Mouse (Mus musculus): ENCODE measurements around the gene Pias4. TPM values are rescaled to one million over a fixed set of nuclear protein-coding genes. Genes with fewer than 3 reads are reported as not detected.

The Pias4 gene
- polyA plus RNA-seq, 1 experiment from 2014 or later = 46.5 TPM

GRCm38 (mm10) chr10:81144667-81145066, 23.1 kb downstream of the Pias4 start:
- Histone ChIP-seq H3K4me2 (no peak overlapping the region), H3K9ac (ENCODE audit: low read length) (no peak overlapping the region), H3K27ac (ENCODE audit: low read depth, low read length) (no peak overlapping the region), H3K4me3 (ENCODE audit: low read depth, low read length) (no peak overlapping the region), H3K27me3 (ENCODE audit: control insufficient read depth, insufficient read depth, low read length) (no peaks in the 10 kb centered on the region), H3K9me3 (ENCODE audit: control insufficient read depth, low read length) (no peaks in the 10 kb centered on the region), H3K36me3 (ENCODE audit: control insufficient read depth, insufficient read depth, low read length) (peaks cover 42% of the 10 kb centered on the region), H3K4me1 (ENCODE audit: control insufficient read depth, insufficient read depth, low read length) (peaks cover 17% of the 10 kb centered on the region)
- DNase-seq (ENCODE audit: low spot score, missing footprints) (no peak), ATAC-seq (ENCODE audit: low FRiP score) (no peak)
- 96% methylated on average over 27 of the region's 27 CpGs for WGBS

GRCm38 (mm10) chr10:81143845-81144437, 23.8 kb downstream of the Pias4 start:
- H3K9me3 ChIP-seq (ENCODE audit: control insufficient read depth, low read length) = no peaks in the 10 kb centered on the region
- 96% methylated on average over 52 of the region's 52 CpGs for WGBS
- H3K36me3 ChIP-seq (ENCODE audit: control insufficient read depth, insufficient read depth, low read length) = peaks cover 38% of the 10 kb centered on the region
- H3K4me3 ChIP-seq (ENCODE audit: low read depth, low read length) = no peak overlapping the region
- ATAC-seq (ENCODE audit: low FRiP score) = no peak
- H3K9ac ChIP-seq (ENCODE audit: low read length) = no peak overlapping the region
- H3K4me1 ChIP-seq (ENCODE audit: control insufficient read depth, insufficient read depth, low read length) = peaks cover 24% of the 10 kb centered on the region
- H3K27ac ChIP-seq (ENCODE audit: low read depth, low read length) = no peak overlapping the region
- DNase-seq (ENCODE audit: low spot score, missing footprints) = no peak
- H3K27me3 ChIP-seq (ENCODE audit: control insufficient read depth, insufficient read depth, low read length) = no peaks in the 10 kb centered on the region
- H3K4me2 ChIP-seq = no peak overlapping the region

GRCm38 (mm10) chr10:81143157-81143633, 24.5 kb downstream of the Pias4 start:
- Histone ChIP-seq H3K4me2 (no peak overlapping the region), H3K4me3 (ENCODE audit: low read depth, low read length) (no peak overlapping the region), H3K27ac (ENCODE audit: low read depth, low read length) (no peak overlapping the region), H3K9me3 (ENCODE audit: control insufficient read depth, low read length) (no peaks in the 10 kb centered on the region), H3K27me3 (ENCODE audit: control insufficient read depth, insufficient read depth, low read length) (no peaks in the 10 kb centered on the region), H3K9ac (ENCODE audit: low read length) (no peak overlapping the region), H3K4me1 (ENCODE audit: control insufficient read depth, insufficient read depth, low read length) (peaks cover 31% of the 10 kb centered on the region), H3K36me3 (ENCODE audit: control insufficient read depth, insufficient read depth, low read length) (peaks cover 32% of the 10 kb centered on the region)
- 94% methylated on average over 7 of the region's 7 CpGs for WGBS
- no peak for DNase-seq (ENCODE audit: low spot score, missing footprints)
- ATAC-seq (ENCODE audit: low FRiP score) = no peak

GRCm38 (mm10) chr10:81142551-81142981, 25.2 kb downstream of the Pias4 start:
- H3K4me3 ChIP-seq (ENCODE audit: low read depth, low read length) = no peak overlapping the region

GRCm38 (mm10) chr10:81141455-81142210, 26.1 kb downstream of the Pias4 start:
- WGBS = 87% methylated on average over 7 of the region's 7 CpGs
- no peak overlapping the region for H3K27ac ChIP-seq (ENCODE audit: low read depth, low read length)
- H3K36me3 ChIP-seq (ENCODE audit: control insufficient read depth, insufficient read depth, low read length) = peaks cover 24% of the 10 kb centered on the region
- H3K27me3 ChIP-seq (ENCODE audit: control insufficient read depth, insufficient read depth, low read length) = no peaks in the 10 kb centered on the region
- no peak overlapping the region for H3K4me2 ChIP-seq
- no peaks in the 10 kb centered on the region for H3K9me3 ChIP-seq (ENCODE audit: control insufficient read depth, low read length)
- no peak for ATAC-seq (ENCODE audit: low FRiP score)
- no peak overlapping the region for H3K9ac ChIP-seq (ENCODE audit: low read length)
- no peak for DNase-seq (ENCODE audit: low spot score, missing footprints)
- H3K4me1 ChIP-seq (ENCODE audit: control insufficient read depth, insufficient read depth, low read length) = peaks cover 32% of the 10 kb centered on the region
- no peak overlapping the region for H3K4me3 ChIP-seq (ENCODE audit: low read depth, low read length)

More at GRCm38 (mm10) chr10:81142551-81142981, 25.2 kb downstream of the Pias4 start:
- H3K9me3 ChIP-seq (ENCODE audit: control insufficient read depth, low read length) = no peaks in the 10 kb centered on the region
- H3K27ac ChIP-seq (ENCODE audit: low read depth, low read length) = no peak overlapping the region
- H3K36me3 ChIP-seq (ENCODE audit: control insufficient read depth, insufficient read depth, low read length) = peaks cover 26% of the 10 kb centered on the region
- DNase-seq (ENCODE audit: low spot score, missing footprints) (no peak), ATAC-seq (ENCODE audit: low FRiP score) (no peak)
- H3K4me2 ChIP-seq = no peak overlapping the region
- peaks cover 32% of the 10 kb centered on the region for H3K4me1 ChIP-seq (ENCODE audit: control insufficient read depth, insufficient read depth, low read length)
- 82% methylated on average over 5 of the region's 5 CpGs for WGBS
- H3K9ac ChIP-seq (ENCODE audit: low read length) = no peak overlapping the region; the same call in 1 of the 2 replicates
- no peaks in the 10 kb centered on the region for H3K27me3 ChIP-seq (ENCODE audit: control insufficient read depth, insufficient read depth, low read length)

GRCm38 (mm10) chr10:81140717-81141454, 26.8 kb downstream of the Pias4 start:
- H3K4me2 ChIP-seq = no peak overlapping the region
- 73% methylated on average over 10 of the region's 10 CpGs for WGBS
- no peak for DNase-seq (ENCODE audit: low spot score, missing footprints)
- H3K27ac ChIP-seq (ENCODE audit: low read depth, low read length) = no peak overlapping the region
- no peak for ATAC-seq (ENCODE audit: low FRiP score)
- H3K9me3 ChIP-seq (ENCODE audit: control insufficient read depth, low read length) = no peaks in the 10 kb centered on the region
- no peak overlapping the region for H3K4me3 ChIP-seq (ENCODE audit: low read depth, low read length)
- H3K27me3 ChIP-seq (ENCODE audit: control insufficient read depth, insufficient read depth, low read length) = peaks cover 2% of the 10 kb centered on the region
- peaks cover 21% of the 10 kb centered on the region for H3K36me3 ChIP-seq (ENCODE audit: control insufficient read depth, insufficient read depth, low read length)
- peaks cover 34% of the 10 kb centered on the region for H3K4me1 ChIP-seq (ENCODE audit: control insufficient read depth, insufficient read depth, low read length)
- peak overlapping the region; percentile 24 for H3K9ac ChIP-seq (ENCODE audit: low read length)

- Histone ChIP-seq H3K9ac (ENCODE audit: low read length) (peak overlapping the region; percentile 25; the same call in 1 of the 2 replicates), H3K27ac (ENCODE audit: low read depth, low read length) (no peak overlapping the region), H3K4me3 (ENCODE audit: low read depth, low read length) (no peak overlapping the region), H3K9me3 (ENCODE audit: control insufficient read depth, low read length) (no peaks in the 10 kb centered on the region), H3K4me1 (ENCODE audit: control insufficient read depth, insufficient read depth, low read length) (peaks cover 42% of the 10 kb centered on the region), H3K4me2 (no peak overlapping the region; the same call in 1 of the 2 replicates), H3K27me3 (ENCODE audit: control insufficient read depth, insufficient read depth, low read length) (peaks cover 11% of the 10 kb centered on the region), H3K36me3 (ENCODE audit: control insufficient read depth, insufficient read depth, low read length) (peaks cover 16% of the 10 kb centered on the region)
- DNase-seq (ENCODE audit: low spot score, missing footprints) (no peak), ATAC-seq (ENCODE audit: low FRiP score) (no peak)
- WGBS = 61% methylated on average over 8 of the region's 8 CpGs
Measured at GRCm38 (mm10) chr10:81140005-81140404, 27.7 kb downstream of the Pias4 start.

GRCm38 (mm10) chr10:81139529-81139846, 28.2 kb downstream of the Pias4 start:
- peak overlapping the region; percentile 78; the same call in 1 of the 2 replicates for H3K4me3 ChIP-seq (ENCODE audit: low read depth, low read length)
- 69% methylated on average over 4 of the region's 4 CpGs for WGBS
- peak overlapping the region; percentile 25; the same call in 1 of the 2 replicates for H3K9ac ChIP-seq (ENCODE audit: low read length)
- DNase-seq (ENCODE audit: low spot score, missing footprints) = no peak
- no peak for ATAC-seq (ENCODE audit: low FRiP score)
- peaks cover 11% of the 10 kb centered on the region for H3K36me3 ChIP-seq (ENCODE audit: control insufficient read depth, insufficient read depth, low read length)
- H3K4me2 ChIP-seq = peak overlapping the region; percentile 79
- H3K27me3 ChIP-seq (ENCODE audit: control insufficient read depth, insufficient read depth, low read length) = peaks cover 16% of the 10 kb centered on the region
- peaks cover 42% of the 10 kb centered on the region for H3K4me1 ChIP-seq (ENCODE audit: control insufficient read depth, insufficient read depth, low read length)
- H3K9me3 ChIP-seq (ENCODE audit: control insufficient read depth, low read length) = no peaks in the 10 kb centered on the region
- H3K27ac ChIP-seq (ENCODE audit: low read depth, low read length) = no peak overlapping the region

Data from midbrain, embryonic 11.5 days (tissue).